Mouse (Mus musculus) liver, postnatal 0 days (tissue): Measurements from ENCODE around the gene Gcn1l1.

Experiments used
- CTCF ChIP-seq: sonication (generic); IDR thresholded peaks from 2 replicates; pipeline ENCODE4 v1.5.1; 2016; ENCODE audit warnings: antibody characterized with exemption, low read depth
- EP300 ChIP-seq: IDR thresholded peaks from 2 replicates; pipeline ENCODE4 v1.6.1; 2016; ENCODE audit warnings: antibody characterized with exemption, low read depth, mild to moderate bottlenecking

- TF ChIP-seq CTCF = no peak
- TF ChIP-seq EP300 = no peak
These were observed 35.2 kb upstream of the Gcn1l1 start for GRCm38 (mm10) chr5:115529742-115530446.
